Mouse (Mus musculus) Patski (cell line): ENCODE data around the gene 1700092M07Rik. TPM values are rescaled to one million over a fixed set of nuclear protein-coding genes. Genes with fewer than 3 reads are reported as not detected.
"Not testable (repeated sequence)": the region's sequence is repeated elsewhere in the genome, so short reads cannot be mapped to it uniquely, and the experiment has no call there.

Source experiments
- ATAC-seq: fragments of 100-300 bp; one replicate; pipeline ENCODE4 v1.8.0; 2021
- CTCF ChIA-PET: fragments of 350-600 bp; sonication (Branson Sonifier 250); formaldehyde crosslinking; loops from one replicate; lab custom pipeline; 2022; ENCODE audit warnings: inconsistent platforms; lab: Charles Lee
- POLR2A ChIA-PET: fragments of 350-600 bp; sonication (Branson Sonifier 250); formaldehyde crosslinking; loops from one replicate; lab custom pipeline; 2022; ENCODE audit warnings: antibody characterized with exemption, inconsistent platforms; lab: Charles Lee
- DNase-seq: peaks from one replicate; pipeline ENCODE4 v3.0.0-alpha.2; 2011; ENCODE audit warnings: low read depth, low spot score
- H3K27me3 ChIP-seq: fragments of 371-371 bp; one replicate; pipeline ENCODE4 v1.5.1; 2021
- CTCF ChIP-seq: fragments of 100-300 bp; IDR thresholded peaks from one replicate; pipeline ENCODE4 v1.5.1; 2021
- in situ Hi-C: fragments of 300-500 bp; cut with MboI; formaldehyde crosslinking; loops from 3 replicates; pipeline ENCODE4 v1.11.1; 2018; ENCODE audit warnings: low pct_unique_long_range_greater_than_20kb, mixed read lengths
- polyA plus RNA-seq: library from polyadenylated mRNA; unstranded; gene quantifications from one replicate; pipeline ENCODE4 v1.2.3, GENCODE M21; 2021

The 1700092M07Rik gene
- polyA plus RNA-seq, 1 experiment from 2014 or later = 0.86 TPM

- ATAC-seq = no peak
- no peaks in the 10 kb centered on the region for H3K27me3 ChIP-seq
- in situ Hi-C loops = loop anchor here (25.0 kb wide), 1 partner anchor 1172 kb away; the partner anchor contains the start of gene Incenp
- CTCF ChIA-PET = interaction anchor here (1.3 to 2.8 kb wide), 5 partner anchors 9 to 101 kb away, joined by 3 to 23 read pairs (median 5); partner anchors contain the start of gene Slc3a2
- DNase-seq = no peak
- TF ChIP-seq CTCF = peak; percentile 63
- POLR2A ChIA-PET = interaction anchor here (1.7 to 3.2 kb wide), 4 partner anchors 8 to 26 kb away, joined by 7 to 32 read pairs (median 13); partner anchors contain the start of genes 1700092M07Rik, Slc3a2 and Stx5a
Observed at GRCm38 (mm10) chr19:8714653-8715481, 25.7 kb upstream of the 1700092M07Rik start.

- no peak for TF ChIP-seq CTCF
- ATAC-seq (no peak), DNase-seq (no peak)
- H3K27me3 ChIP-seq = no peaks in the 10 kb centered on the region
- ChIA-PET CTCF (interaction anchor here (3.1 kb wide), 1 partner anchor 10 kb away, joined by 12 read pairs; no protein-coding TSS in a partner anchor), POLR2A (interaction anchor here (3.2 kb wide), 1 partner anchor 12 kb away, joined by 19 read pairs; no protein-coding TSS in a partner anchor)
- in situ Hi-C loops = loop anchor here (25.0 kb wide), 1 partner anchor 1171 kb away; the partner anchor contains the start of gene Incenp
Observed at GRCm38 (mm10) chr19:8715868-8716766, 24.4 kb upstream of the 1700092M07Rik start.

- DNase-seq (no peak), ATAC-seq (no peak)
- CTCF ChIA-PET = interaction anchor here (1.3 to 3.1 kb wide), 2 partner anchors 10 to 81 kb away, joined by 3 to 12 read pairs; no protein-coding TSS in a partner anchor
- H3K27me3 ChIP-seq = no peaks in the 10 kb centered on the region
- POLR2A ChIA-PET = interaction anchor here (1.0 kb wide), 1 partner anchor 9 kb away, joined by 4 read pairs; no protein-coding TSS in a partner anchor
- in situ Hi-C loops = loop anchor here (25.0 kb wide), 1 partner anchor 1170 kb away; the partner anchor contains the start of gene Incenp
- TF ChIP-seq CTCF = peak; percentile 8
Observed at GRCm38 (mm10) chr19:8716767-8717475, 23.6 kb upstream of the 1700092M07Rik start.

DNA sequence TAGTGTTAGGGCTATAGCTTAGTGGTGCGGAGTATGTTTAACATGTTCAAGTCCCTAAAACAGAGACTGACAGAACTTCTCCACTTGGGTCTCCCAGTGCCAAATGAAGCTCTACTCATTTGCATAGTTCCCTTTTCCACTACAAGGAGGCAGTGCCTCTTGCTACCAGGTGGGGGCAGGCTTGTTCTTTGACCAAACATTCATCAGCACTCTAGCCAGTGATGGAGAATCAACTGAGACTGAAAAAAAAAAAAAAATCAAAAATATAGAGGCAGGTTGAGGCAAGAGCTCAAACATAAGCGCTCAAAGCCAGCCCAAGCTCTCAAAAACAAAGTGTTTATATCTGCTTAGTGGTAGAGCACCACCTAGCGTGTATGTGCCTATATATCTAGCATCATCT is 22.2 kb upstream of the 1700092M07Rik start:
- no peak for DNase-seq
- CTCF ChIA-PET = interaction anchor here (0.7 to 3.1 kb wide), 18 partner anchors 8 to 390 kb away, joined by 3 to 15 read pairs (median 4); partner anchors contain the start of genes 1700092M07Rik and Nxf1
- no peaks in the 10 kb centered on the region for H3K27me3 ChIP-seq
- in situ Hi-C loops = loop anchor here (25.0 kb wide), 1 partner anchor 1169 kb away; the partner anchor contains the start of gene Incenp
- ATAC-seq = no peak
- peak; percentile 92 for TF ChIP-seq CTCF
- POLR2A ChIA-PET = interaction anchor here (0.7 kb wide), 1 partner anchor 27 kb away, joined by 6 read pairs; no protein-coding TSS in a partner anchor

GRCm38 (mm10) chr19:8719037-8719436 is 21.5 kb upstream of the 1700092M07Rik start:
- peak; percentile 57 for TF ChIP-seq CTCF
- H3K27me3 ChIP-seq, DNase-seq, POLR2A ChIA-PET, ATAC-seq: not testable (repeated sequence)
- CTCF ChIA-PET = interaction anchor here (1.2 to 3.1 kb wide), 12 partner anchors 7 to 390 kb away, joined by 3 to 15 read pairs (median 6); partner anchors contain the start of gene 1700092M07Rik
- in situ Hi-C loops = loop anchor here (25.0 kb wide), 1 partner anchor 1168 kb away; the partner anchor contains the start of gene Incenp

DNA sequence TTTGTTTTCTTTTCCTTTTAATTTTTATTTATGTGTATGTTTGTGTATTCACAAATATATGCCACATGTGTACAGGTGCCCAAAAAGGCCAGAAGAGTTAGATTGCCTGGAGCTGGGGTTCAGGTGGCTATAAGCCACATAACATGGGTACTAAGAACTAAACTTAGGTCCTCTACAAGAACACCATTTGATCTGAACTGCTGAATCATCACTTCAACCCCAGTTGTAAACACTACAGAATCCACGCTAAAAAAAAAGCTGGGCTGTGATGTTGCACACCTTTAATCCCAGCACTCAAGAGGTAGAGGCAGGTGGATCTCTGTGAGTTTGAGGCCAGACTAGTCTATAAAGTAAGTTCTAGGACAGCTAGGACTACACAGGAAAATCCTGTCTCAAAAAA is 19.1 kb upstream of the 1700092M07Rik start:
- no peaks in the 10 kb centered on the region for H3K27me3 ChIP-seq
- ChIA-PET POLR2A (interaction anchor here (0.6 to 3.6 kb wide), 3 partner anchors 8 to 387 kb away, joined by 3 to 32 read pairs (median 12); no protein-coding TSS in a partner anchor), CTCF (interaction anchor here (1.2 to 4.4 kb wide), 4 partner anchors 8 to 20 kb away, joined by 3 to 23 read pairs (median 4); no protein-coding TSS in a partner anchor)
- no peak for TF ChIP-seq CTCF
- in situ Hi-C loops = loop anchor here (25.0 kb wide), 1 partner anchor 1166 kb away; the partner anchor contains the start of gene Incenp
- DNase-seq = no peak
- ATAC-seq = no peak

DNA sequence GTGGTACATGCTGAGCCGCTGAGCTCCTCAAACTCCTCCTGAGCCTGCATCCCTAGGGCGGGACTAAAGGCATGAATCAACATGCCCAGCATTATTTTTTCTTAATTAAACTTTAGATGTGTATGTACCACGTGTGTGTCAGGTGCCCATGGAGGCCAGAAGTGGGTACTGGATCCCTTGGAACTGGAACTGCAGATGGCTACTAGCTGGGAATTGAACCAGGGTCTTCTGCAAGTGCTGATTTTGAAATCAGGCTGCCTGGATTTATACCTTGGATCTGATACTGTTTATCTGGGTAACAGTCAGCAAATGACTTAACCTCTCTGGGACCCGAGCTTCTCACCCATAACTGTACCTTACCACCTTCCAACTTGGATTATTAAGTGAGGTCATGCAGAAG is 18.5 kb upstream of the 1700092M07Rik start:
- no peak for TF ChIP-seq CTCF
- in situ Hi-C loops = loop anchor here (25.0 kb wide), 1 partner anchor 1165 kb away; the partner anchor contains the start of gene Incenp
- POLR2A ChIA-PET = interaction anchor here (0.6 to 3.6 kb wide), 4 partner anchors 9 to 387 kb away, joined by 3 to 32 read pairs (median 10); no protein-coding TSS in a partner anchor

DNA sequence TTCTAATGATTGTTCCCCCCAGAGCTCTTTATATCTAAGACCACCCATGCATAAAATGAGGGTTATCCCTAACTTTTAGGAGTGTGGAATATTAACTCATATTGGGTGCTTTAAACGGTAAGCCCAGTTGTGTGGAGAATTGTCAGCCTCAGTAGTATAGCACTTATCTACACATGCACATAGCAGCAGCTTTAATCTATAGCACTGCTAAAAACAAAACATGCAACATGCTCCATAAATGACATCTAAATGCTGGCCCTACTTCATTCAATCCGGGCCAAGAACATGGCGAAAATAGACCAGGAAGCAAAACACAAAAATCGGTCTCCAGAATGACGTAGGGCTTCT is 18.0 kb upstream of the 1700092M07Rik start:
- TF ChIP-seq CTCF = no peak
- no peaks in the 10 kb centered on the region for H3K27me3 ChIP-seq
- ChIA-PET CTCF (interaction anchor here (0.7 to 4.4 kb wide), 5 partner anchors 9 to 28 kb away, joined by 3 to 23 read pairs (median 3); no protein-coding TSS in a partner anchor), POLR2A (interaction anchor here (0.9 to 3.6 kb wide), 6 partner anchors 9 to 97 kb away, joined by 3 to 32 read pairs (median 6); partner anchors contain the start of genes Hnrnpul2 and Ttc9c)
- in situ Hi-C loops = loop anchor here (25.0 kb wide), 1 partner anchor 1165 kb away; the partner anchor contains the start of gene Incenp
- DNase-seq (no peak), ATAC-seq (no peak)

More for the DNA sequence above, 18.5 kb upstream of the 1700092M07Rik start:
- ATAC-seq (no peak), DNase-seq (no peak)
- H3K27me3 ChIP-seq = no peaks in the 10 kb centered on the region
- CTCF ChIA-PET = interaction anchor here (1.2 to 4.4 kb wide), 4 partner anchors 9 to 20 kb away, joined by 3 to 23 read pairs (median 4); no protein-coding TSS in a partner anchor
